Mouse (Mus musculus) gastrocnemius, adult 2 months (tissue): Measurements from ENCODE around the gene Zfp592. TPM values are rescaled to one million over a fixed set of nuclear protein-coding genes. Genes with fewer than 3 reads are reported as not detected.
A peak's percentile ranks its signal among the peaks of the same experiment; 100 is the strongest.
"Not testable (repeated sequence)": the region's sequence is repeated elsewhere in the genome, so short reads cannot be mapped to it uniquely, and the experiment has no call there.

Source experiments
- DNase-seq: peaks from one replicate; pipeline ENCODE4 v3.0.0; 2022
- H3K27ac ChIP-seq: fragments of 200-600 bp; 2 replicates; pipeline ENCODE4 v1.8.1; 2022; ENCODE audit warnings: mild to moderate bottlenecking
- H3K4me3 ChIP-seq: fragments of 200-600 bp; 2 replicates; pipeline ENCODE4 v1.8.1; 2022; ENCODE audit warnings: mild to moderate bottlenecking, moderate library complexity
- CTCF ChIP-seq: fragments of 200-600 bp; IDR thresholded peaks from 2 replicates; pipeline ENCODE4 v1.8.1; 2022; ENCODE audit warnings: antibody characterized with exemption, mild to moderate bottlenecking, moderate library complexity
- intact Hi-C: fragments of 180-260 bp; cut with DNase I; formaldehyde crosslinking; loops from one replicate; pipeline ENCODE4 v1.15.1; 2025
- long read RNA-seq, 2 experiments: library from polyadenylated mRNA; stranded (forward); transcript quantifications; one replicate each; pipeline ENCODE4 v2.0.0; 2021
- total RNA-seq, 2 experiments: library from RNA; stranded (reverse); gene quantifications; 2 replicates each; pipeline ENCODE4 v1.2.3; 2021

Zfp592 gene
- total RNA-seq, result 10 to 100 TPM; 11.6 to 20.1 TPM
- long read RNA-seq, experiment 1, full-length matches to known transcripts, result 7 of 10 reads
- long read RNA-seq, experiment 1, partial matches to known transcripts, result 3 of 10 reads
- long read RNA-seq, experiment 1, other reads (novel, unspliced or antisense), result 0 of 10 reads
- long read RNA-seq, experiment 2, full-length matches to known transcripts, result 5 of 10 reads
- long read RNA-seq, experiment 2, partial matches to known transcripts, result 3 of 10 reads
- long read RNA-seq, experiment 2, other reads (novel, unspliced or antisense), result 2 of 10 reads

GRCm38 (mm10) chr7:80992980-80993833 lies at the start of gene Zfp592:
TSS of gene Zfp592 (plus strand) at chr7:80993681.
- H3K27ac ChIP-seq, result peak within 1 kb of the TSS; percentile 97
- peak; percentile 95 for DNase-seq
- peak; percentile 32; the same call in 1 of the 2 replicates for TF ChIP-seq CTCF
- intact Hi-C loops, result loop anchor here (2.0 to 5.0 kb wide), 2 partner anchors 64 to 92 kb away; partner anchors contain the start of genes Alpk3 and Wdr73
- H3K4me3 ChIP-seq, result peak within 1 kb of the TSS; percentile 97

- Histone ChIP-seq H3K27ac (peak within 1 kb of the TSS; percentile 98), H3K4me3 (peak within 1 kb of the TSS; percentile 94)
- peak; percentile 96 for DNase-seq
- intact Hi-C loops, result loop anchor here (5.0 kb wide), 1 partner anchor 40 kb away; no protein-coding TSS in a partner anchor
- peak; percentile 21; the same call in 1 of the 2 replicates for TF ChIP-seq CTCF
Observed at GRCm38 (mm10) chr7:80947445-80948350, 45.8 kb upstream of the Zfp592 start, which contains the start of gene Sec11a. TSS of gene Sec11a (minus strand) at chr7:80947780.

GRCm38 (mm10) chr7:80951461-80951860 lies 42.0 kb upstream of the Zfp592 start:
- Histone ChIP-seq H3K4me3 (no peak overlapping the region), H3K27ac (no peak overlapping the region)
- no peak for DNase-seq
- intact Hi-C loops, result no loop called here
- TF ChIP-seq CTCF, result no peak

GRCm38 (mm10) chr7:80952140-80952539 lies 41.3 kb upstream of the Zfp592 start:
- no peak overlapping the region for H3K4me3 ChIP-seq
- TF ChIP-seq CTCF, result no peak
- intact Hi-C loops, result no loop called here
- DNase-seq, result no peak
- H3K27ac ChIP-seq, result no peak overlapping the region

- no peak overlapping the region for H3K27ac ChIP-seq
- DNase-seq, result no peak
- intact Hi-C loops, result no loop called here
- no peak overlapping the region for H3K4me3 ChIP-seq
- TF ChIP-seq CTCF, result no peak
Observed at GRCm38 (mm10) chr7:80954251-80954650, 39.2 kb upstream of the Zfp592 start.

GRCm38 (mm10) chr7:80956891-80957290 lies 36.6 kb upstream of the Zfp592 start:
- intact Hi-C loops, result no loop called here
- no peak for DNase-seq
- TF ChIP-seq CTCF, result no peak
- Histone ChIP-seq H3K27ac (no peak overlapping the region), H3K4me3 (no peak overlapping the region)

GRCm38 (mm10) chr7:80959003-80959402 lies 34.5 kb upstream of the Zfp592 start:
- DNase-seq, result no peak
- TF ChIP-seq CTCF, result no peak
- Histone ChIP-seq H3K4me3 (no peak overlapping the region), H3K27ac (no peak overlapping the region)
- intact Hi-C loops, result no loop called here

- intact Hi-C loops, result no loop called here
- TF ChIP-seq CTCF, result no peak
- Histone ChIP-seq H3K4me3 (no peak overlapping the region), H3K27ac (no peak overlapping the region)
- DNase-seq, result no peak
Observed at GRCm38 (mm10) chr7:80962799-80963198, 30.7 kb upstream of the Zfp592 start.

GRCm38 (mm10) chr7:80970913-80971312 lies 22.6 kb upstream of the Zfp592 start:
- no peak overlapping the region for H3K27ac ChIP-seq
- peak; percentile 26 for DNase-seq

GRCm38 (mm10) chr7:80971419-80971818 lies 22.1 kb upstream of the Zfp592 start:
- DNase-seq, result no peak
- TF ChIP-seq CTCF, result no peak
- Histone ChIP-seq H3K4me3 (no peak overlapping the region), H3K27ac (no peak overlapping the region)
- intact Hi-C loops, result no loop called here

More at GRCm38 (mm10) chr7:80970913-80971312, 22.6 kb upstream of the Zfp592 start:
- intact Hi-C loops, result no loop called here
- H3K4me3 ChIP-seq, result no peak overlapping the region
- TF ChIP-seq CTCF, result no peak

GRCm38 (mm10) chr7:80972082-80972481 lies 21.4 kb upstream of the Zfp592 start:
- Histone ChIP-seq H3K27ac (no peak overlapping the region), H3K4me3 (no peak overlapping the region)
- intact Hi-C loops, result no loop called here
- DNase-seq, result no peak
- no peak for TF ChIP-seq CTCF

- DNase-seq, intact Hi-C loops, H3K27ac ChIP-seq, H3K4me3 ChIP-seq: not testable (repeated sequence)
Observed at GRCm38 (mm10) chr7:80972920-80973637, 20.4 kb upstream of the Zfp592 start.

- H3K4me3 ChIP-seq, DNase-seq, intact Hi-C loops, H3K27ac ChIP-seq: not testable (repeated sequence)
Observed at GRCm38 (mm10) chr7:80973638-80974015, 19.9 kb upstream of the Zfp592 start.
